Mouse (Mus musculus) limb, embryonic 12.5 days (tissue): ENCODE results near the gene Kat2a. TPM values are rescaled to one million over a fixed set of nuclear protein-coding genes. Genes with fewer than 3 reads are reported as not detected.
"Not testable (repeated sequence)": the region's sequence is repeated elsewhere in the genome, so short reads cannot be mapped to it uniquely, and the experiment has no call there.

Source experiments
- ATAC-seq: fragments of 200-750 bp; cut with Nextera tagmentation; 2 replicates; pipeline ENCODE4 v1.8.0; 2017; ENCODE audit warnings: low read depth, moderate TSS enrichment; ENCODE audit not compliant: insufficient number of reproducible peaks, insufficient read depth, low FRiP score, low TSS enrichment
- H3K27ac ChIP-seq: fragments of 300-500 bp; sonication (generic); 2 replicates; pipeline ENCODE4 v1.5.1; 2016; ENCODE audit warnings: mild to moderate bottlenecking, moderate library complexity
- H3K27me3 ChIP-seq: fragments of 300-500 bp; sonication (generic); 2 replicates; pipeline ENCODE4 v1.6.1; 2016; ENCODE audit warnings: mild to moderate bottlenecking, moderate library complexity
- H3K36me3 ChIP-seq: fragments of 300-500 bp; sonication (generic); 2 replicates; pipeline ENCODE4 v1.6.1; 2016; ENCODE audit warnings: mild to moderate bottlenecking, moderate library complexity
- H3K4me1 ChIP-seq: fragments of 300-500 bp; sonication (generic); replicated peaks from 2 replicates; pipeline ENCODE4 v1.6.1; 2016
- H3K4me2 ChIP-seq: fragments of 300-500 bp; sonication (generic); 2 replicates; pipeline ENCODE4 v1.6.1; 2016; ENCODE audit warnings: mild to moderate bottlenecking, moderate library complexity
- H3K4me3 ChIP-seq: fragments of 300-500 bp; sonication (generic); replicated peaks from 2 replicates; pipeline ENCODE4 v1.5.1; 2016; ENCODE audit warnings: mild to moderate bottlenecking
- H3K9ac ChIP-seq: fragments of 300-500 bp; sonication (generic); replicated peaks from 2 replicates; pipeline ENCODE4 v1.6.1; 2016; ENCODE audit warnings: mild to moderate bottlenecking, moderate library complexity
- H3K9me3 ChIP-seq: fragments of 300-500 bp; sonication (generic); 2 replicates; pipeline ENCODE4 v1.6.1; 2016; ENCODE audit warnings: mild to moderate bottlenecking, moderate library complexity
- WGBS: fragments of 180-500 bp; shearing (Covaris S2); methylation state at CpG from one replicate; pipeline ENCODE4 v1.1.7; 2016; 5-methylcytosine and 5-hydroxymethylcytosine counted together
- polyA plus RNA-seq: library from polyadenylated mRNA; unstranded; fragments of >200 nt; fragmentation: Nextera tagmentation; extraction: Ambion mirVana; gene quantifications from 2 replicates; pipeline ENCODE4 v1.2.1, GENCODE M21; 2016

Kat2a gene
- polyA plus RNA-seq, 1 experiment from 2014 or later = 64.0 TPM

DNA sequence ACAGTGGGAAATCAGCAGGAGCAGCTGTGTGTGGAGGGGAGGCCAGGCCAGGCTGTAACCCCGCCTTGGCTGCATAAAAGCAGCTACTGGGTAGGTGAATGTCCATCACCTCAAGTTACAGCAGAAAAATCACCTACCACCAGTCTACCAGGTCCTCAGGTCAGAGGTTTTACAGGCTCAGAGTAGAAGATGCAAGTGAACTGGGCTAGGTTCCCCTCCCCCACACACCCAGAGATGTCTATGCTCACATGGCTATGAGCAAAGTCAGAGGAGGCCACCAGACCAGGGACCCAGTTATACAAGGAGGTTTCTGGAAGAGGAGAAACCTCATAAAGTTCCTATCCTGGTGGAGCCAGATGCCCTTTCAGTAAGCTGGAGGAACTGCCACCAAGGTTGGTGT lies 41.2 kb downstream of the Kat2a start:
- Histone ChIP-seq H3K27ac (no peak overlapping the region), H3K9ac (no peak overlapping the region), H3K4me3 (no peak overlapping the region), H3K4me2 (no peak overlapping the region), H3K4me1 (peaks cover 20% of the 10 kb centered on the region), H3K9me3 (0 out of 2 replicates have a peak, but pooled peaks cover 3% of the 10 kb centered on the region), H3K36me3 (no peaks in the 10 kb centered on the region), H3K27me3 (peaks cover 28% of the 10 kb centered on the region)
- WGBS = 78% methylated on average over 1 of the region's 1 CpGs
- no peak for ATAC-seq

GRCm38 (mm10) chr11:100659806-100660205 lies 52.5 kb downstream of the Kat2a start:
- WGBS = 68% methylated on average over 10 of the region's 10 CpGs
- Histone ChIP-seq H3K36me3 (no peaks in the 10 kb centered on the region), H3K27ac (no peak overlapping the region), H3K9ac (no peak overlapping the region), H3K4me1 (peaks cover 9% of the 10 kb centered on the region), H3K4me3 (no peak overlapping the region), H3K4me2 (no peak overlapping the region), H3K27me3 (no peaks in the 10 kb centered on the region), H3K9me3 (no peaks in the 10 kb centered on the region)
- no peak for ATAC-seq

GRCm38 (mm10) chr11:100656458-100656857 lies 55.8 kb downstream of the Kat2a start:
- ATAC-seq = no peak
- no peak overlapping the region for H3K27ac ChIP-seq
- 10% methylated on average over 6 of the region's 6 CpGs for WGBS
- H3K27me3 ChIP-seq = peaks cover 10% of the 10 kb centered on the region
- H3K4me2 ChIP-seq = no peak overlapping the region
- no peaks in the 10 kb centered on the region for H3K36me3 ChIP-seq
- H3K4me1 ChIP-seq = peaks cover 9% of the 10 kb centered on the region
- H3K9ac ChIP-seq = 0 out of 2 replicates have a peak overlapping the region, but pooled peaks have one; percentile 18
- no peak overlapping the region for H3K4me3 ChIP-seq
- H3K9me3 ChIP-seq = no peaks in the 10 kb centered on the region

DNA sequence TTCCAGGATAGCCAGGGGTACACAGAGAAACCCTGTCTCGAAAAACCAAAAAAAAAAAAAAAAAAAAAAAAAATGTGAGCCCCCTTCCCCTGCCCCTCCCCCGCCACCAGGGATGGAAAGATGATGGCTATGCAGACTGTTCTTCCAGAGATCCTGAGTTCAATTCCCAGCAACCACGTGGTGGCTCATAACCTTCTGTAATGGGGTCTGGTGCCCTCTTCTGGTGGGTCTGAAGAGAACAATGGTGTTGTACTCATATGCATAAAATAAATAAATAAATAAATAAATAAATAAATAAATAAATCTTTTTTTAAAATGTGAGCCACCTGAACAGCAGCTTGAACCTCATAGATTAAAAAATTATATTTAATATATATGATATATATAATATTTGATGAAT lies 56.7 kb downstream of the Kat2a start:
- not testable (repeated sequence) for H3K4me2 ChIP-seq, H3K4me3 ChIP-seq, H3K36me3 ChIP-seq, H3K9me3 ChIP-seq, H3K4me1 ChIP-seq, H3K9ac ChIP-seq, H3K27ac ChIP-seq, ATAC-seq
- 62% methylated on average over 3 of the region's 3 CpGs for WGBS
- peaks cover 18% of the 10 kb centered on the region for H3K27me3 ChIP-seq

Other genes with a start within 250 kb of the Kat2a start
- 14.1 and 15.4 TPM in 2 replicates for gene Klhl11, start 239.7 kb downstream of the Kat2a start, polyA plus RNA-seq
- 186 and 196 TPM in 2 replicates for gene Acly, start 184.5 kb downstream of the Kat2a start, polyA plus RNA-seq
- gene Ttc25, start 166.9 kb downstream of the Kat2a start, polyA plus RNA-seq = 1.2 and 1.4 TPM in 2 replicates
- 32.3 and 34.5 TPM in 2 replicates for gene Cnp, start 137.6 kb downstream of the Kat2a start, polyA plus RNA-seq
- 79.9 and 80.4 TPM in 2 replicates for gene Nkiras2, start 93.2 kb downstream of the Kat2a start, polyA plus RNA-seq
- gene Dnajc7, start 92.3 kb downstream of the Kat2a start, polyA plus RNA-seq = 282 and 288 TPM in 2 replicates
- 0.70 and 0.74 TPM in 2 replicates for gene Zfp385c, start 20.0 kb downstream of the Kat2a start, polyA plus RNA-seq
- gene Dhx58, start 8.2 kb downstream of the Kat2a start, polyA plus RNA-seq = 3.3 and 3.8 TPM in 2 replicates
- 0.47 TPM in 1 of 2 replicates, not detected in the other for gene Hspb9, start 1.4 kb upstream of the Kat2a start, polyA plus RNA-seq
- 14.3 and 24.3 TPM in 2 replicates for gene Rab5c, start 25.8 kb upstream of the Kat2a start, polyA plus RNA-seq
- gene Kcnh4, start 47.5 kb upstream of the Kat2a start, polyA plus RNA-seq = not detected in 2 replicates
- not detected in 2 replicates for gene Hcrt, start 50.5 kb upstream of the Kat2a start, polyA plus RNA-seq
- 5.4 and 6.8 TPM in 2 replicates for gene Ghdc, start 58.5 kb upstream of the Kat2a start, polyA plus RNA-seq
- 20.4 and 20.6 TPM in 2 replicates for gene Stat5b, start 138.3 kb upstream of the Kat2a start, polyA plus RNA-seq
- gene Stat5a, start 146.9 kb upstream of the Kat2a start, polyA plus RNA-seq = 4.0 and 5.5 TPM in 2 replicates
- 40.5 and 40.8 TPM in 2 replicates for gene Stat3, start 227.1 kb upstream of the Kat2a start, polyA plus RNA-seq